Mouse (Mus musculus): ENCODE measurements around the gene Gjb5. TPM values are rescaled to one million over a fixed set of nuclear protein-coding genes. Genes with fewer than 3 reads are reported as not detected.

Gene Gjb5
- total RNA-seq, 4 experiments from 2014 or later = not detected

DNA sequence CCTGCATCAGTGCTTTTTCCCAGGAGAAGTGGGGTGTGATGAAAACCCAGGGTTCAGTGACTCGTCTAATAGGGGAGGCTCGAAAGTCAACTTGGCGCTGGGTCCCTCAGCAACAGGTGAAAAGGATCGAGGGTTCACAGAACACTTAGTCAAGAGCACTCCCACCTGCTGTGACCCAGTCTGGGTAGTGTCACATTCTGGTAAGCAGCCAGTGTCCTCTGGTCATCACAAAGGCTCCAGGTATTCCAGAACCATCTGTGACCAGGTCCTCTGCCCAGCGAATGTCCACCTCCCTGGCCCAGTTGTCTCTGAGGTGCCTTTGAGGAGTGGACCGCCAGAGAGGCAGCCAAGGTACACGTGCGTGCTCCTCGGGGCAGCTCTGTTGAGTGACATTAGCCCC is 46.4 kb downstream of the Gjb5 start:
- no peak for DNase-seq (ENCODE audit: low spot score in 2 of 2)

DNA sequence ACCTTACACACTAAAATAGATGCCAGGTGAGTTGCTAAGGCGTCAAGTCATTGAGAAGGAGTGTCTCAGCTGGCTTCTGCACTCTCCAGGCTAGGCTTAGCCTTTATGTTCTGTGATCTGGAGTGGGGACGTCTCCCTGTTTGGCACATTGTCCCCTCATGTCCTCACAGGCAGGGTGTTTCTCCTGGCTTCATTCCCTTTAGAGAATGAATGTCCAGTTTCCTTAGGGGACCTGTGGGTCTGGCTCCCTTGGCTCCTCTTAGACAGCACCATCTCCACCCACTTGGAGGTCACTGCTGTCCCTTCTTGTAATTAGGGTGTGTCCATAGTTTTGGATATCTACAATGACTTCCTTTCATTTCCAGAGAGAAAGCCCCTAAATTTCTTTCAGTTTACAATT is 51.1 kb downstream of the Gjb5 start:
- DNase-seq (ENCODE audit: low spot score in 2 of 2) = no peak

Other genes starting within 250 kb of the Gjb5 start
- 1 to 10 TPM; 3.7 to 6.2 (median 5.4) TPM for gene Tmem35b, start 234.5 kb downstream of the Gjb5 start, total RNA-seq (2022)
- 100 to 1,000 TPM; 229 to 253 (median 243) TPM for gene Dlgap3, start 189.0 kb downstream of the Gjb5 start, total RNA-seq (2022)
- gene Smim12, start 114.4 kb downstream of the Gjb5 start, total RNA-seq (2022) = 10 to 100 TPM; 53.6 to 54.6 (median 54.1) TPM
- gene Gja4, start 44.1 kb downstream of the Gjb5 start, total RNA-seq (2022) = 1 to 10 TPM; 1.6 to 4.4 (median 3.2) TPM
- gene Gjb3, start 27.3 kb downstream of the Gjb5 start, total RNA-seq (2022) = under 1 TPM in 3 of 4 experiments, not detected in 1; 0.27 to 0.39 (median 0.39) TPM
- not detected for gene Gjb4, start 4.1 kb downstream of the Gjb5 start, total RNA-seq (2022)